Mouse (Mus musculus): ENCODE results near the gene Cerk.

DNA sequence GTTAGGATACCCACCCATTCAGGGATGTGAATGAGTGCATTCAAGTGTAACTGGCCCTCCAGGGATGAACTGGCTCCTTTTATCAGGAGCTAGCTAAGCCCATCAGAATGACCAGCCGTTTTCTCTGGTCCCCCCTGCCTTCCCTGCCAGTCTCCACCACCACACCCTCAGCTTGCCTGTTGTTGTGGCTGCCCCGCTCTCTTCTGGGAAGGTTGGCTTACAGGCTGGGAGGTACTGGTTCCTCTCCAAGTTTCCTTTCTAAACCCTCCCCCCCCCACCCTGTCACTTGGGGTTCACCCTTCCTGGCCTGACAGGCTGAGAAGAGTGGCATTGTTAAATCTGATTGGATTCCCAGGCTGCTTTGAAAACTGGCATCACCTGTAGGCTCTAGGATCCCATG, 88.1 kb downstream of the Cerk start:
- TF ChIP-seq CTCF (IDR thresholded peaks at IDR 0.05; ENCODE audit: control insufficient read depth, insufficient read depth, low read length) (no peak), POLR2A (IDR thresholded peaks at IDR 0.05; ENCODE audit: borderline replicate concordance, control insufficient read depth, low read depth, low read length) (no peak)

Measured in bone marrow, adult 2 months (tissue).